Mouse (Mus musculus) hindbrain, embryonic 11.5 days (tissue): ENCODE results near the gene Sfxn2. TPM values are rescaled to one million over a fixed set of nuclear protein-coding genes. Genes with fewer than 3 reads are reported as not detected.

Experiments used
- ATAC-seq: fragments of 200-750 bp; cut with Nextera tagmentation; 2 replicates; pipeline ENCODE4 v1.8.0; 2017; ENCODE audit warnings: mild to moderate bottlenecking, moderate TSS enrichment, moderate library complexity; ENCODE audit not compliant: low FRiP score
- DNase-seq: peaks from one replicate; pipeline ENCODE4 v3.0.0-alpha.2; 2015; ENCODE audit warnings: low spot score
- H3K27ac ChIP-seq: fragments of 300-500 bp; sonication (generic); 2 replicates; pipeline ENCODE4 v1.5.1; 2014; ENCODE audit warnings: mild to moderate bottlenecking, low read depth, low read length
- H3K27me3 ChIP-seq: fragments of 300-500 bp; sonication (generic); 2 replicates; pipeline ENCODE4 v1.6.1; 2014; ENCODE audit warnings: mild to moderate bottlenecking, low read length, moderate library complexity, mixed read lengths; ENCODE audit not compliant: control insufficient read depth, insufficient read depth
- H3K36me3 ChIP-seq: fragments of 300-500 bp; sonication (generic); 2 replicates; pipeline ENCODE4 v1.6.1; 2014; ENCODE audit warnings: mild to moderate bottlenecking, low read length, moderate library complexity, mixed read lengths; ENCODE audit not compliant: control insufficient read depth, insufficient read depth
- H3K4me1 ChIP-seq: fragments of 300-500 bp; sonication (generic); replicated peaks from 2 replicates; pipeline ENCODE4 v1.6.1; 2014; ENCODE audit warnings: low read length, mixed read lengths; ENCODE audit not compliant: control insufficient read depth, insufficient read depth
- H3K4me2 ChIP-seq: fragments of 300-500 bp; sonication (generic); replicated peaks from 2 replicates; pipeline ENCODE4 v1.6.1; 2014; ENCODE audit warnings: mild to moderate bottlenecking, low read depth, low read length
- H3K4me3 ChIP-seq: fragments of 300-500 bp; sonication (generic); 2 replicates; pipeline ENCODE4 v1.5.1; 2014; ENCODE audit warnings: low read depth, low read length
- H3K9ac ChIP-seq: fragments of 300-500 bp; sonication (generic); 2 replicates; pipeline ENCODE4 v1.6.1; 2014; ENCODE audit warnings: low read depth, low read length
- H3K9me3 ChIP-seq: fragments of 300-500 bp; sonication (generic); 2 replicates; pipeline ENCODE4 v1.6.1; 2016; ENCODE audit warnings: low read length; ENCODE audit not compliant: control insufficient read depth
- WGBS: fragments of 180-500 bp; shearing (Covaris S2); extraction: QIAGEN DNeasy Blood & Tissue Kit; methylation state at CpG from one replicate; pipeline ENCODE4 v1.1.7; 2014; 5-methylcytosine and 5-hydroxymethylcytosine counted together
- polyA plus RNA-seq: library from polyadenylated mRNA; unstranded; fragments of >200 nt; fragmentation: Nextera tagmentation; extraction: Ambion mirVana; gene quantifications from 2 replicates; pipeline ENCODE4 v1.2.1, GENCODE M21; 2014

Gene Sfxn2
- polyA plus RNA-seq, 1 experiment from 2014 or later = 11.1 TPM

DNA sequence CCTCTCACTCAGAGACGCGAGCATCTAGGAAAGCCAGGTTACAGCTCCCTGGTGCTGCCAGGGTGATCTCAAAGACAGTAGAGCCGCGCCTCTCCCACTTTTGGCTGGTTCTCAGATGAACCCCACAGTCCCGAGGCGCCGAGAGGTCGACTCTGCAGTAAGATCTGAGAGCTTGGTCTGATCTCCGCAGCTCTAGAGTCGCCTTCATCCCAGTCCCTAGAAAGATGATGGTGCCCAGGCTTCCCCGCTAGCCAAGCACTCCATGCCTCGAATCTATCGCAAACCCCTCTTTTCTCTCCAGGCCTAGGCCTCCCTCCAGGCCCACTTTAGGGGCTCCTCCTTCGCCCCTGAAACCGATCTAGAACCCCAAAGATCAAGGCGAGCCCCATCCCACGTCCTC lies 617 bp upstream of the Sfxn2 start:
- ATAC-seq (peak; percentile 44), DNase-seq (peak; percentile 59)
- WGBS = 1% methylated on average over 17 of the region's 17 CpGs

DNA sequence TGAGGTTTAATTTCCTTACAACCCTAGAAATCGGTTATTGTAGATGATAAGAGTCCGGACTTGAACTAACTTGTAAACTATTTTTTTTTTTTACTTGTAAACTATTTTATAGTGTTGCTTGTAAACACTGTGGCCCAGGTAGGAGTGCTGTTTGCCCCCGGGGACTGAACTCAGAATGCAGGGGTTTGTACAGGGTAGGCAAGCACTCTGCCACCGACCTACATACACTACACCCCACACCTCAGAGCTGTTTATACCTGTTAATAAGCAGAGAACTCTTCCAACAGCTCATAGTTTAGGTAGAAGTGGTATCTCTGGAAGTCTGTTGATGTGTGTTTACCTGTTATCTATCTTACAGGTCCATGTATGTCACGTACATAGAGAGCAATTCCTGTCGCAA lies 825 bp downstream of the Sfxn2 start:
- Histone ChIP-seq H3K9me3 (no peaks in the 10 kb centered on the region), H3K4me1 (no peaks in the 10 kb centered on the region), H3K27me3 (no peaks in the 10 kb centered on the region), H3K4me2 (peak overlapping the region; percentile 71), H3K4me3 (peak overlapping the region; percentile 57), H3K9ac (peak overlapping the region; percentile 55; the same call in 1 of the 2 replicates), H3K27ac (no peak overlapping the region), H3K36me3 (no peaks in the 10 kb centered on the region)
- 55% methylated on average over 6 of the region's 6 CpGs for WGBS
- no peak for DNase-seq
- ATAC-seq = no peak

More for the DNA sequence above, 617 bp upstream of the Sfxn2 start:
- Histone ChIP-seq H3K27me3 (no peaks in the 10 kb centered on the region), H3K9ac (peak overlapping the region; percentile 68), H3K4me1 (no peaks in the 10 kb centered on the region), H3K4me2 (peak overlapping the region; percentile 45), H3K4me3 (peak overlapping the region; percentile 61), H3K27ac (peak overlapping the region; percentile 33), H3K9me3 (no peaks in the 10 kb centered on the region), H3K36me3 (no peaks in the 10 kb centered on the region)

DNA sequence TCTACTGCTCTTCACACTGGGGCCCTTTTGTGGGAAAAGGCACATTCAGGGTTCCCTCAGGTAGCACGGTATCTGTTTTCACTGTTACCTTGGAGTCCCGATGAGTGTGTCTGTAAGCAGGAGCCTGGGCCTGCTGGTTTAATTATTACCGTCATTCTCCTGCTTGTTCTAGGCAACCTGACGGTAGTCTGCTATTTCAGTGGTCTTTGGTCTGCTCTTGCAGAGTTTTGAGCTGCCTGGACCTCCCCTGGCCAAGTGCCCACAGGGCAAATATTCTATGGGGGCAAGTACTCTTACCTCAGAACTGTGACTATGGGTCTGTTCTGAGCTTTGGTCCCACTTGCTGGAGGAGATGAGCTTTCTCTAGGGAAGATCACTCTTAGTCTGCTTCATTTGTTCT lies 2.0 kb downstream of the Sfxn2 start:
- ATAC-seq = no peak
- H3K27ac ChIP-seq = no peak overlapping the region
- no peak overlapping the region for H3K4me3 ChIP-seq
- no peaks in the 10 kb centered on the region for H3K4me1 ChIP-seq
- H3K9ac ChIP-seq = no peak overlapping the region
- WGBS = 64% methylated on average over 4 of the region's 4 CpGs
- no peaks in the 10 kb centered on the region for H3K36me3 ChIP-seq
- DNase-seq = no peak
- H3K4me2 ChIP-seq = no peak overlapping the region
- no peaks in the 10 kb centered on the region for H3K27me3 ChIP-seq
- no peaks in the 10 kb centered on the region for H3K9me3 ChIP-seq

- Histone ChIP-seq H3K9ac (no peak overlapping the region), H3K4me2 (no peak overlapping the region), H3K4me3 (no peak overlapping the region), H3K36me3 (no peaks in the 10 kb centered on the region; the same call in 1 of the 2 replicates), H3K9me3 (no peaks in the 10 kb centered on the region), H3K27me3 (no peaks in the 10 kb centered on the region), H3K4me1 (no peaks in the 10 kb centered on the region), H3K27ac (no peak overlapping the region)
- 62% methylated on average over 13 of the region's 13 CpGs for WGBS
- DNase-seq = peak; percentile 93
- ATAC-seq = peak; percentile 45; the same call in 1 of the 2 replicates
Observed at GRCm38 (mm10) chr19:46587823-46588508, 14.8 kb downstream of the Sfxn2 start.

GRCm38 (mm10) chr19:46591575-46591974 lies 18.4 kb downstream of the Sfxn2 start:
- H3K4me3 ChIP-seq = no peak overlapping the region
- DNase-seq = no peak
- no peak for ATAC-seq
- no peaks in the 10 kb centered on the region for H3K9me3 ChIP-seq
- peaks cover 2% of the 10 kb centered on the region; the same call in 1 of the 2 replicates for H3K36me3 ChIP-seq
- WGBS = 87% methylated on average over 6 of the region's 6 CpGs
- no peak overlapping the region for H3K9ac ChIP-seq
- H3K4me1 ChIP-seq = no peaks in the 10 kb centered on the region
- no peak overlapping the region for H3K4me2 ChIP-seq
- H3K27me3 ChIP-seq = no peaks in the 10 kb centered on the region
- H3K27ac ChIP-seq = no peak overlapping the region

DNA sequence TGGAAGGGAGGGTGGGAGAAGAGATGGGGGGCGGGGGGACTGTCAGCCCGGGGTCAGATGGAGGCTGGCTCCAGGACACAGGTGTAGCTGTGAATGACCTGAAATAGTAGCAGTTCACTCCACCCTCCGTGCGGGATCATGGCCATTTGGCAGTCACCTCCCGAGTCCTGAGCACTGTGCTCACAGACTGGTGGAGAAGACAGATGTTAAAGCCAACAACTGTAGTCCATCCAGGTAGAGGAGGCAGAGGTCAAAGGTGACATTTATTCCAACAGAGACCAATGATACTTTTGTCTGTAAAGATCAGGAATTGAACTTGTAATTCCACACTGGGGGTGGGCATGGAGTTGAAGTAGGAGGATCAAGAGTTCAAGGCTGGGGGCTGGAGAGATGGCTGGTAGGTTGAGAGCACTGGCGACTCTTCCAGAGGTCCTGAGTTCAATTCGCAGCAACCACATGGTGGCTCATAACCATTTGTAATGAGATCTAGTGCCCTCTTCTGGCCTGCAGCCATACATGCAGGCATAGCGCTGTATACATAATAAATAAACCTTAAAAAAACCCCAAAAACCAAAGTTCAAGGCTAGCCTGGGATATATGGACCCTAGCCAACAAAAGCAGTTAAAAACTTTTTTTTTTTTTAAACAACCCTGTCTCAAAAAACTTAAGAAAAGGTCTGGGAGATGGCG lies 19.7 kb downstream of the Sfxn2 start:
- no peak overlapping the region for H3K4me2 ChIP-seq
- H3K9ac ChIP-seq = no peak overlapping the region
- 92% methylated on average over 9 of the region's 9 CpGs for WGBS
- no peaks in the 10 kb centered on the region for H3K4me1 ChIP-seq
- DNase-seq = no peak
- no peak for ATAC-seq
- no peak overlapping the region for H3K27ac ChIP-seq
- no peaks in the 10 kb centered on the region for H3K27me3 ChIP-seq
- H3K9me3 ChIP-seq = no peaks in the 10 kb centered on the region
- no peak overlapping the region for H3K4me3 ChIP-seq
- H3K36me3 ChIP-seq = peaks cover 2% of the 10 kb centered on the region; the same call in 1 of the 2 replicates

- ATAC-seq = no peak
- Histone ChIP-seq H3K27me3 (no peaks in the 10 kb centered on the region), H3K9ac (no peak overlapping the region; the same call in 1 of the 2 replicates), H3K4me2 (no peak overlapping the region), H3K4me3 (peak overlapping the region; percentile 98; the same call in 1 of the 2 replicates), H3K4me1 (peaks cover 2% of the 10 kb centered on the region; the same call in 1 of the 2 replicates), H3K27ac (no peak overlapping the region), H3K9me3 (no peaks in the 10 kb centered on the region), H3K36me3 (0 out of 2 replicates have a peak, but pooled peaks cover 2% of the 10 kb centered on the region)
- 82% methylated on average over 4 of the region's 4 CpGs for whole genome bisulfite sequencing
- peak; percentile 19 for DNase-seq
Observed at GRCm38 (mm10) chr19:46598187-46598586, 25.0 kb downstream of the Sfxn2 start.

- ATAC-seq (peak; percentile 99), DNase-seq (peak; percentile 97)
- H3K36me3 ChIP-seq = 0 out of 2 replicates have a peak, but pooled peaks cover 2% of the 10 kb centered on the region
- H3K4me1 ChIP-seq = peaks cover 2% of the 10 kb centered on the region; the same call in 1 of the 2 replicates
- H3K27me3 ChIP-seq = no peaks in the 10 kb centered on the region
- H3K4me3 ChIP-seq = peak within 1 kb of the TSS; percentile 98
- peak within 1 kb of the TSS; percentile 54; the same call in 1 of the 2 replicates for H3K27ac ChIP-seq
- under 1% methylated on average over 21 of the region's 22 CpGs for WGBS
- H3K9ac ChIP-seq = peak within 1 kb of the TSS; percentile 80
- H3K4me2 ChIP-seq = peak within 1 kb of the TSS; percentile 93
- no peaks in the 10 kb centered on the region for H3K9me3 ChIP-seq
Observed at GRCm38 (mm10) chr19:46598720-46599252, 25.6 kb downstream of the Sfxn2 start, which contains the start of gene Wbp1l. TSS of gene Wbp1l (plus strand) at chr19:46599084.
